Mouse (Mus musculus): Measurements from ENCODE around the gene Tmem266. TPM values are rescaled to one million over a fixed set of nuclear protein-coding genes. Genes with fewer than 3 reads are reported as not detected.
A peak's percentile ranks its signal among the peaks of the same experiment; 100 is the strongest.

The Tmem266 gene
- polyA plus RNA-seq, 1 experiment from 2014 or later: 0.52 TPM

DNA sequence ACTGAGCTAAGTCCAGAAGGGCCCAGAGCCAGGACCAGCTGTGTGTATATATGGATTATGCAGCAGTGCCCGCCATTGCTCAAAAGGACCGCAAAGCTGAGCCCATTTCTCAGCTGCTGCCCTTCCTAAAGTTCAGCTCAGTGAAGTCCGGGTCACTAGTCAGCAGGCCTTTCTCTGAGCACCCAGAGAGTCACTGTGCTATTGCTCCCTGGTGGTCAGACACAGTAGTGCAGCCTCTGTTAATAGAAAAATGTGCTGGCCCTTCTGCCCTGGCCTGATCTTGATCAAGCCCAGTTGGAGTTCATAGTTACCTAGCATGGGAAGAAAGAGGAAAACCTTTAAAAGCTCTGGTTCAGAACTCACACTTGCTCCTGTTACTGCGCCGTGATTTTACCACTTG lies 55.7 kb downstream of the Tmem266 start:
- WGBS: 37% methylated on average over 5 of the region's 5 CpGs

DNA sequence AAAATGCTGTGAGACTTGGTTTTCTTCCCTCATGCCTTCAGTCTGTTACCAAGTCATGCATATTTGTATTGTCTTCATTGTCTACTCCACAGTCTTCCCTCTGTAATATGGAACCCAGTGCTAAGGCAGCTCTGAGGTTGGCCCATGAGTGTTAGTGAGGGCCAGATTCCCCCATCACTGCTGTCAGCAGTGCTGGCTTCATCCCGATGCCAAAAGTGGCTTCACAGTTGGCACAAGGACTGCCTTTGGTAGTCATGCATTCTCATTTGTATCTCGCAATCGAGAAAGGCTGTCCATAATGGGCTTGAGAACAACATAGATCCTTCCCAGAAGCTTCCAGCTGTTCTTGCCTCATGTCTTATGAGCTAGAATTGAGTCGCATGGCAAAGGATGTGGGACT lies 59.4 kb downstream of the Tmem266 start:
- Histone ChIP-seq H3K4me3 (no peak overlapping the region), H3K4me1 (no peaks in the 10 kb centered on the region), H3K27ac (replicated peaks) (no peak overlapping the region), H3K27me3 (replicated peaks; ENCODE audit: low read depth, poor library complexity, severe bottlenecking) (no peaks in the 10 kb centered on the region), H3K36me3 (replicated peaks) (no peaks in the 10 kb centered on the region), H3K9me3 (no peaks in the 10 kb centered on the region)
- DNase-seq (ENCODE audit: low spot score): no peak
- WGBS: 95% methylated on average over 4 of the region's 4 CpGs

More for the DNA sequence above, 55.7 kb downstream of the Tmem266 start:
- Histone ChIP-seq H3K4me3 (no peak overlapping the region), H3K4me1 (no peaks in the 10 kb centered on the region), H3K36me3 (replicated peaks) (no peaks in the 10 kb centered on the region), H3K9me3 (no peaks in the 10 kb centered on the region), H3K27me3 (replicated peaks; ENCODE audit: low read depth, poor library complexity, severe bottlenecking) (no peaks in the 10 kb centered on the region), H3K27ac (replicated peaks) (no peak overlapping the region)
- peak; percentile 59 for DNase-seq (ENCODE audit: low spot score)

DNA sequence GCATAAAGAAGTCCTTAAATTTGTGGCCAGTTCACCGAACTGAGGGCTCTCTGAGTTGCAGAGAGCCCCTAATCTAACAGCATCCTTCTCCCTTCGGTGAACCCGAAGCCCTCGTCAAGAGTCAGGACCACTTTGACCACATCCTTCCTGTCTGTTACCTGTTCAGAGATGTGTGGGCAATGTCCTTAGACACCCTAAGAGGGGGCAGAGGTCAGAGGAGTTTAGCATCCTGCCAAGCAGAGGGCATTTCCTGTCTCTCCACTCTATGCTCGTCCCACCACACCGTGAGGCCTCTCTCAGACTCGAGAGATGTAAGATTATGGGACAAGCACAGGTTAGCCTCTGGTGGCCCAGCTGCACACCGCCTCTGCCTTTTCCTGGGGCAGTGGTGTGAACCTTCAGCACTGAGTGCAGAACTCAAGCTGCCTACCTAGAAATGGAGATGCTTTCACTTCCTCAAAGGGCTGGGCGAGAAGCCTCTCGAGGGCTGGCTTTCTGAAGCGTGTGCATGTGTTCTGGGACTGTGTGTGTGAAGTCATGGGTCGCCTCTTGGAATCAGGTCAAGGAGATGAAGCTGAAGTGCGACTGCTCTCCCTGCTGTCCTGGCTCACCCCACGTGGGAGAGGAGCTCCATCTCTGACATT lies 61.3 kb downstream of the Tmem266 start:
- Histone ChIP-seq H3K27me3 (replicated peaks; ENCODE audit: low read depth, poor library complexity, severe bottlenecking) (peaks cover 3% of the 10 kb centered on the region; the same call in 1 of the 2 replicates), H3K27ac (replicated peaks) (no peak overlapping the region)

DNA sequence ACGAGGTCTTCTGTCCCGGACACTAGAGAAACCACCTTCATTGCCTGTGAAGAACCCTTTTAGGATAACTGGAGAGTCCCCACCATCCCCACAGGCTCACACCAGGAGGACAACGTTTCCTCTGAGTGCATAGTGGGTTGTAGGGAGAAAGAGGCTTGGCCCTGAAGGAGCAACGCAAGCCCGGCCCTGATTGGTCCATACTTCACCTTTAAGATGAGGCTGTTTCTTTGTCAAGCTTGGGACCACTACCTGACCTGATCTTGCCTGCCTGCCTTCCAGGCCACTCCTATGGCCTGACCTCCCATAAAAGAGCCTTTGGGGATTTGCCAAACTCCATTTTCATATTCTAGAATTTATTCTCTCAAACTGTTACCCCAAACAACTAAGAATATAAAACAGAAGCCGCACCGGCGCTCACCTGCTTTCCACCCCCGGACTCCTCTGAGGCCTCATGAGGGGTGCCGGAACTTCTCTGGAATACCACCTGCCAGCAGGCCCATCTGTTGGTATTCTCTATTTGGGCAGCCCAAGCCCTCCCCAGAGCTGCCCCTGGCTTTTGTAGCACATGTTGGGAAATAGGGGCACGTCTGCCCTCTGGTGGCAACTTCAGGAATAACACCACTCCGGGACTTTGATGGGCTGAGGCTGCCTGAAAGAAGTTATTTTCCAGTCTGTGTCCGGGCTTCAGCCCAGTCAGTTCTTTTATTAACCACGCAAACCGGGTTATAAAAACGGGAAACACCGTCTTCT lies 65.4 kb downstream of the Tmem266 start:
- Histone ChIP-seq H3K27me3 (replicated peaks; ENCODE audit: low read depth, poor library complexity, severe bottlenecking) (peaks cover 12% of the 10 kb centered on the region; the same call in 1 of the 2 replicates), H3K27ac (replicated peaks) (no peak overlapping the region), H3K36me3 (replicated peaks) (no peaks in the 10 kb centered on the region), H3K4me3 (no peak overlapping the region), H3K9me3 (no peaks in the 10 kb centered on the region), H3K4me1 (0 out of 2 replicates have a peak, but pooled peaks cover 4% of the 10 kb centered on the region)
- DNase-seq (ENCODE audit: low spot score): peak; percentile 85
- WGBS: 30% methylated on average over 17 of the region's 17 CpGs

More for the DNA sequence above, 61.3 kb downstream of the Tmem266 start:
- 80% methylated on average over 14 of the region's 14 CpGs for WGBS
- no peaks in the 10 kb centered on the region for H3K9me3 ChIP-seq
- H3K4me3 ChIP-seq: no peak overlapping the region
- H3K36me3 ChIP-seq (replicated peaks): no peaks in the 10 kb centered on the region
- DNase-seq (ENCODE audit: low spot score): no peak
- H3K4me1 ChIP-seq: 0 out of 2 replicates have a peak, but pooled peaks cover 4% of the 10 kb centered on the region

DNA sequence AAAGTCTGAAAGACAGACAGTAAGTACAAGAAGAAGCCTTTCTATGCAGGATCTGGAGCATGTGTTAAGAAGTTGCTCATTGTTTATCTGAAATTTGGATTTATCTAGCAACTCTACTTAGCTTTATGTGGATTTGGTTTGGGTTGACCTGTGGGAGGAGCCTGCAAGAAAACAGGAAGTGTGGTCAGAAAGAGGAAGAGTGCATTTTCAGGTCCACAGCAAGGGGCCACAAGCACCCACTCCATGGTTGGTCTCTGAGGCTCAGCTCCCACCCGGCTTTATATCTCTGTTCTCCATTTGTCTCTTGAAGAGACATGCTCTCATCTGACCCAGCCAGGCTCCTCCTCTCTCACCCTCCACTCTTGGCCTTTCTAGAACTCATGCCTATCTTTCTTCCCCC lies 68.9 kb downstream of the Tmem266 start:
- WGBS: 92% methylated on average over 1 of the region's 1 CpGs
- no peak overlapping the region for H3K27ac ChIP-seq (replicated peaks)
- DNase-seq (ENCODE audit: low spot score): no peak

DNA sequence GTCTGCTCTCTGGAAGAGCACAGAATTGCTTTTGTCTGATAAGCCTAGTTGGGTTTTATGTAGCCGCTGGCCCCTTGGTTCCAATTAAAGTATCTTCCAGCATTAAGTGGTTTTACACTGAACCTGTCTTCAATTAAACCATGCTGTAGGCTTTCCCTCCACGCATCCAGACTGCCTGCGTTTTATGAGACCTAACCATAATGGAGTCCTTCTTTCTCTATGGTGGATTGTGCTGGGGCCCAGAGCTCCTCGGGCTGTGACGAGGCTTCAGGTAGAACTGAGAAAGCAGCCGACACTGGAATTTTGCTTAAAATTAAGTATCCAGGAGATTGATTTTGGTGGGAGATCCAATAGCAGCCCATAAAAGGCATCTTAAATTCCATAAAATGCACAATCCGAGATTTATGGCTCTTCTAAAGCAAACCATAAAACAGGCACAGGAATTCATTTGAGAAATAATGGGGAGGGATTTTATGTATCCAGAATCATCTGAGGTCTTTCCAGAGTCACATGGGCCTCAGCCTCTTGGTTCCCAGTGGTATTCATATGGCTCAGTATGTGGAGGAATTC lies 72.4 kb downstream of the Tmem266 start:
- H3K27ac ChIP-seq (replicated peaks): no peak overlapping the region
- H3K4me3 ChIP-seq: no peak overlapping the region
- DNase-seq (ENCODE audit: low spot score): no peak
- no peaks in the 10 kb centered on the region for H3K9me3 ChIP-seq
- H3K4me1 ChIP-seq: peaks cover 8% of the 10 kb centered on the region
- WGBS: 69% methylated on average over 7 of the region's 7 CpGs
- H3K27me3 ChIP-seq (replicated peaks; ENCODE audit: low read depth, poor library complexity, severe bottlenecking): 0 out of 2 replicates have a peak, but pooled peaks cover 3% of the 10 kb centered on the region
- no peaks in the 10 kb centered on the region for H3K36me3 ChIP-seq (replicated peaks)

More for the DNA sequence above, 68.9 kb downstream of the Tmem266 start:
- H3K4me3 ChIP-seq: no peak overlapping the region
- no peaks in the 10 kb centered on the region for H3K36me3 ChIP-seq (replicated peaks)
- peaks cover 12% of the 10 kb centered on the region for H3K4me1 ChIP-seq
- H3K9me3 ChIP-seq: no peaks in the 10 kb centered on the region
- peaks cover 12% of the 10 kb centered on the region; the same call in 1 of the 2 replicates for H3K27me3 ChIP-seq (replicated peaks; ENCODE audit: low read depth, poor library complexity, severe bottlenecking)

DNA sequence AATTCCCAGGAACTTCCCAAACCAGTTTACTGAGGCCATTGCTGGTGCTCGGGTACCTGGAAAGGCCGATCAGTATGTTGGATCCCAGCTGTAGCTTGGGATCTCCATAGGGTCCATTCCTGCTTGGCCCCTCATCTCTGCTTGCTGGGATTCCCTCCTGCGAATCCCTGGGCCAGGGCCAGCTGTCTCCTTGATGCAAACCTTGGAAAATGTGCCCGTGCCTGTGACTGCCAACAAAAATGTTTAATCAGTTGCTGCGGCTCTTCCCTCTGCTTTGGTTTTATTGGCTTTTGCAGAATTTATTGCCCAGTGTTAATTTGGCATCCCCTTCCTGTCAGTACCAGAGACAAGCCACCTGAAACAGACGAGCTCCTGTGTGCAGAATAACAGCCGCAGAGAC lies 75.6 kb downstream of the Tmem266 start:
- H3K27ac ChIP-seq (replicated peaks): no peak overlapping the region
- H3K36me3 ChIP-seq (replicated peaks): no peaks in the 10 kb centered on the region
- no peak overlapping the region for H3K4me3 ChIP-seq
- DNase-seq (ENCODE audit: low spot score): no peak
- no peaks in the 10 kb centered on the region for H3K9me3 ChIP-seq
- WGBS: 80% methylated on average over 7 of the region's 7 CpGs
- peaks cover 25% of the 10 kb centered on the region for H3K4me1 ChIP-seq
- no peaks in the 10 kb centered on the region for H3K27me3 ChIP-seq (replicated peaks; ENCODE audit: low read depth, poor library complexity, severe bottlenecking)

DNA sequence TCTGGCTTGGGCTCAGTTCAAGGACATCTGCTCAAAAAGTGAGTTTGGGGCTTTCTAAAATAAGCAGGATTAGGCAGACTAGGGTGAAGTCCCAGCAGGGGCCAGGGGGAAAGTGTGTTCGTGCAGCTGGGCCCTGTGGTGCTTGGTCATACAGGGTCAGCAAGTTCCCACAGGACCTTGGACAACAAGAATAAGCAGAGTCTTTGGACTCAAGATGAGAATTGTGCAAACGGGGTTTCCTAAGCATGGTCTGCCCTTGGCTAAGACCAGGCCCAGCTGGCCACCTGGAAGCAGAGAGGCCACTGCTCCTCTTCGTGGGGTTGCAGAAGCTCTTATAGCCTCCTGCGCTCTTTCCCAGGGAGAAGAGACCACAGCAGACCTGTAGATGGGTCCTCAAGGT lies 77.5 kb downstream of the Tmem266 start:
- 83% methylated on average over 4 of the region's 4 CpGs for WGBS
- Histone ChIP-seq H3K27me3 (replicated peaks; ENCODE audit: low read depth, poor library complexity, severe bottlenecking) (no peaks in the 10 kb centered on the region), H3K36me3 (replicated peaks) (no peaks in the 10 kb centered on the region), H3K9me3 (no peaks in the 10 kb centered on the region), H3K27ac (replicated peaks) (no peak overlapping the region), H3K4me1 (peaks cover 36% of the 10 kb centered on the region), H3K4me3 (no peak overlapping the region)
- no peak for DNase-seq (ENCODE audit: low spot score)

DNA sequence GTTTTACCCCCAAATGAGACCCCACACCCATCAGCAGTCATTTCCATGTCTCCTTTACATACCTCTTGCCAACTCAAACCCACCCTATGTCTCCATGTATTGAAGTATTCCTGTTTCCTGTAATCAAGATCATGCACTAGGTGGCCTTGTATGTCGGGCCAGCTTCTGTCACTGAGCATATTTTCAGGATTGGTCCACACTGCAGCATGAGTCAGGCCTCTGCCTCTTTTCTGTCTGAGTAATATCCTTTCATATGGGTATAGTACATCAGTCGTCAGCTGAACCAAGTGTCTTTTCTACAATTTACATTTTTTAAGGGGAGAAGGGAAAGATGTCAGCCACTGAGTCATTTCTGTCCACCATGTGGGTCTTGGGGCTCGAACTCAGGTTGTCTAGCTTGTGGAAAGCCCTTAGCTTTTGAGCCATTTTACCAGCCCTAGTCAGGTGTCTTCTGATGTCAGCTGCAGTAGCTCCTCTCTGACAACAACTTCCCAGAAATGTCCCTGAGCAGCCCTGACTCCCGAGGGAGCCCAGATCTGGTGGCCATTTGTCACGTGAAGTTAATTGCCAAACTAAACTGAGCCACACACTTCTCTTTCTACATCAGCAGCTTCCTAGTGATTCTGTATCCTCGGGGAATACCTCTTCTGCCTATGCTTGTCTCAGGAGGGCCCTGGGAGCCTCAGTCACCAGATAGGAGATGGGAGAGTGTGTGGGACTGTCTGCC lies 78.4 kb downstream of the Tmem266 start:
- no peak overlapping the region for H3K27ac ChIP-seq (replicated peaks)
- WGBS: 74% methylated on average over 6 of the region's 6 CpGs
- H3K36me3 ChIP-seq (replicated peaks): no peaks in the 10 kb centered on the region
- no peak for DNase-seq (ENCODE audit: low spot score)
- no peak overlapping the region for H3K4me3 ChIP-seq
- H3K27me3 ChIP-seq (replicated peaks; ENCODE audit: low read depth, poor library complexity, severe bottlenecking): no peaks in the 10 kb centered on the region
- H3K4me1 ChIP-seq: peaks cover 39% of the 10 kb centered on the region
- no peaks in the 10 kb centered on the region for H3K9me3 ChIP-seq

DNA sequence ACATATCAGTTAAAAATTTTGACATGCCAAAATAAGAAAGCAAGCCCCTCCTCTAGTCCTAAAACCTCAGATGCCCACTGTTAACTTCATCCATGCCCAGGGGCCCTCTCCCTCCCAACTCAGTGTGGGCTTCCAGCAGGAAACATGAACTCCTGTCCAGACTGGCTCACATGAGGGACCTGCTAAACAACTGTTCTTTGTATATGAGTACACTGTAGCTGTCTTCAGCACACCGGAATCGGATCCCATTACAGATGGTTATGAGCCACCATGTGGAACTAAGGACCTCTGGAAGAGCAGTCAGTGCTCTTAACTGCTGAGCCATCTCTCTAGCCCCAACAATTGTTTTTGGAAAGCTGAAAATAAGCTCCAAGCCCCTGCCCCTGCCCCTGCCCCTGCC lies 80.1 kb downstream of the Tmem266 start:
- Histone ChIP-seq H3K4me1 (peaks cover 55% of the 10 kb centered on the region), H3K27me3 (replicated peaks; ENCODE audit: low read depth, poor library complexity, severe bottlenecking) (no peaks in the 10 kb centered on the region), H3K4me3 (no peak overlapping the region), H3K27ac (replicated peaks) (peak overlapping the region; percentile 67), H3K36me3 (replicated peaks) (no peaks in the 10 kb centered on the region), H3K9me3 (no peaks in the 10 kb centered on the region)
- 32% methylated on average over 2 of the region's 2 CpGs for WGBS
- DNase-seq (ENCODE audit: low spot score): peak; percentile 35

DNA sequence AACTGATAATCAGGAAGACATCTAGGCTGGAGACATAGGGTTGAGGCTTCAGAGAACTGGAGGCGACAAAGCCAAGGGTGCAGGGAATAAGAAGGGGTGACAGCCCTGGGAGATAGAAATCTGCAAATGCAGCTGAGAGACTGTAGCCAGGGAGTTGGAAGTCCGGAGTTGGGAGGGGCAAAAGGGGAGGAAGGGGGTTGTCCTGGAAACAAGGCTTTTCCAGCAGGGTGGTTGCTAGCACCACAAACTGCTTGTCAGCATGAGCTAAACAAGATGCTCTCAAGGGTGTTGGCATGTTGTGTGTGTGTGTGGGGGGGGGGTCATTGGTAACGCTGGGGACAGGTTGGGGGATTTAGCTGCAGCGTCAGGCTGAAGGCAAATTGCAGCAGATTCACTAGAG lies 82.1 kb downstream of the Tmem266 start:
- WGBS: 45% methylated on average over 4 of the region's 4 CpGs
- Histone ChIP-seq H3K27ac (replicated peaks) (peak overlapping the region; percentile 10; the same call in 1 of the 2 replicates), H3K27me3 (replicated peaks; ENCODE audit: low read depth, poor library complexity, severe bottlenecking) (no peaks in the 10 kb centered on the region), H3K4me1 (peaks cover 57% of the 10 kb centered on the region), H3K9me3 (no peaks in the 10 kb centered on the region), H3K4me3 (no peak overlapping the region), H3K36me3 (replicated peaks) (no peaks in the 10 kb centered on the region)
- no peak for DNase-seq (ENCODE audit: low spot score)

DNA sequence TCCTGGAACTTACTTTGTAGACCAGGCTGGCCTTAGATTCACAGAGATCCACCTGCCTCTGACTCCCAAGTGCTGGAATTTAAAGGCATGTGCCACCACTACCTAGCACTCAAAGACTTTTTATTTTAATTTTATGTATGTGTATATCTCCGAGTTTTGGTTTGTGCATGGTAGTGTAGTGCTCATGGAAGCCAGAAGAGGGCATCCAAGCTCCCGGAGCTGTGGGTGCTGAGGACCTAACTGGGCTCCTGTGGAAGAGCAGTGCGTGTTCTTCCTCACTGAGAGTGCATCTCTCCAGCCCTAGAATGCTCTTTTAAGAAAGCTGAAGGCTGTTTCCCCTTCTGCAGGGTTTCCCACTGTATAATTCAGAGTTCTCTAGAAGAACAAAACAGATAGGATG lies 83.1 kb downstream of the Tmem266 start:
- Histone ChIP-seq H3K27me3 (replicated peaks; ENCODE audit: low read depth, poor library complexity, severe bottlenecking) (no peaks in the 10 kb centered on the region; the same call in 1 of the 2 replicates), H3K27ac (replicated peaks) (no peak overlapping the region), H3K36me3 (replicated peaks) (no peaks in the 10 kb centered on the region), H3K9me3 (no peaks in the 10 kb centered on the region), H3K4me1 (peaks cover 57% of the 10 kb centered on the region), H3K4me3 (no peak overlapping the region)
- 46% methylated on average over 3 of the region's 3 CpGs for WGBS
- DNase-seq (ENCODE audit: low spot score): no peak
